Mouse (Mus musculus): ENCODE data around the gene Inpp5b. TPM values are rescaled to one million over a fixed set of nuclear protein-coding genes. Genes with fewer than 3 reads are reported as not detected.
A peak's percentile ranks its signal among the peaks of the same experiment; 100 is the strongest.
"Not testable (repeated sequence)": the region's sequence is repeated elsewhere in the genome, so short reads cannot be mapped to it uniquely, and the experiment has no call there.

The Inpp5b gene
- polyA plus RNA-seq, 1 experiment from 2014 or later: 58.2 TPM

DNA sequence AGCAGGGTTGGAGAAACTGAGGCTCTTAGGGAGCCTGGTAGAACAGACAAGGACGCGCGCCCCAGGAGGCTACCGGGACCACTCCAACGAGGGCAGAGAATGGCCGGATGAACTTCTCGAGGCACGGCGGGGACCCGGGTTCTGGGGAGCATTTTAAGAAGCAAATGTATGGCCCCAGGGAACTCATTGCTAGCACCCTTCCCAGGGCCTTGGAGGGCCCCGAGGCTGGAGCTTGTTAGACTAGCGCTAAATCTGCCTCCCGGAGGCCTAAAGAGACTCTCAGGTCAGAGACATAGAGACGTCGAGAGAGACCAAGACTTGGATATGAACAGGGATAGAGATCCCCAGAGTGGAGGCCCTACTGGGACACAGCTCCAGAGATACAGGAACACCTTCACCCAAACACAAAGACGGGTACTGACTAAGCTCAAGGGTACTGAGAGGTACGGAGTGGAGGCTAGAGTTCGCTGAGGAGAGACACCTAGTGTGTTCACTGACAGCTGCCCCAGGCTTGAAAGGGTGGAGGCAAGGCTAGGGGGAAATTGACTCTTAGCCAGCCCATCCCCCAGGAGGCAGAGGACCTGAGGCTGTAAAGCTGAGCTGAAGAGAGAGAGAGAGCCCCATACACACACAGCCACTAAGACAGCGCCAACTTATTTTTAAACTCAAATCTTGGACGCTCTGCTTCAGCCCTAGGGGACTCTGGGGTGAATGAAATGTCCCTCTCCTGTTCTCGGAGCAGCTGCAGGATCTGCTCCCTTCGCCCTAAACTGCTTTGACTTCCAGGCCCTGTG lies 40.4 kb upstream of the Inpp5b start:
- Histone ChIP-seq H3K27me3 (replicated peaks; ENCODE audit: control insufficient read depth, insufficient read depth, low read length) (no peaks in the 10 kb centered on the region), H3K4me3 (ENCODE audit: low read depth, low read length) (peak overlapping the region; percentile 91), H3K4me1 (replicated peaks; ENCODE audit: control insufficient read depth, insufficient read depth, low read length) (peaks cover 52% of the 10 kb centered on the region), H3K9me3 (ENCODE audit: control insufficient read depth, low read length) (no peaks in the 10 kb centered on the region), H3K27ac (ENCODE audit: low read depth, low read length) (peak overlapping the region; percentile 75), H3K36me3 (ENCODE audit: control insufficient read depth, insufficient read depth, low read length) (no peaks in the 10 kb centered on the region; the same call in 1 of the 2 replicates), H3K9ac (ENCODE audit: low read depth, low read length) (peak overlapping the region; percentile 90), H3K4me2 (peak overlapping the region; percentile 98)
- ATAC-seq (replicated peaks; ENCODE audit: low FRiP score): 0 out of 2 replicates have a peak, but pooled peaks have one; percentile 8
- peak; percentile 62 for DNase-seq (ENCODE audit: low spot score)
- 3% methylated on average over 22 of the region's 22 CpGs for WGBS

DNA sequence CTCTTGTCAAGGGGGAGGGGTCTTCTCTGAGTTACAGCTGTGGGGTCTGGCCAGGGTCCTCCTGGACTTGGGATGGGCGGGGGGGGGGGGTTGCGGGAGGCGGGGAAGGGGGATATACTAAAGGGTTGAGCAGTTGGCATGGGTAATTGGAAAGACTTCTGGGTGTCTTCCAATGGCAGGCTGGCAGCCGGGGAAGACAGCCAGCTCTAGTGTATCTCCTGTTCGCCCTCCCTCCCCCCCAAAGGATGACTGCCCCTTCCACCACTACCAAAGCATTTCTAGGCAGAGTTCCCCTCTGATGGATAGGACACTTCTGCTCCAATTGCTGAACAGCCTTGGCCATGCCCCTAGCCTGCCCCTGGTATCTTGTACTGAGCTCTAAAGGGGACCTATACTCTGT lies 39.7 kb upstream of the Inpp5b start:
- ATAC-seq (replicated peaks; ENCODE audit: low FRiP score) (no peak), DNase-seq (ENCODE audit: low spot score) (no peak)
- WGBS: 58% methylated on average over 5 of the region's 5 CpGs
- H3K4me3 ChIP-seq (ENCODE audit: low read depth, low read length): peak overlapping the region; percentile 91
- no peaks in the 10 kb centered on the region for H3K9me3 ChIP-seq (ENCODE audit: control insufficient read depth, low read length)
- H3K9ac ChIP-seq (ENCODE audit: low read depth, low read length): peak overlapping the region; percentile 90
- no peaks in the 10 kb centered on the region; the same call in 1 of the 2 replicates for H3K36me3 ChIP-seq (ENCODE audit: control insufficient read depth, insufficient read depth, low read length)
- H3K4me1 ChIP-seq (replicated peaks; ENCODE audit: control insufficient read depth, insufficient read depth, low read length): peaks cover 50% of the 10 kb centered on the region
- H3K27me3 ChIP-seq (replicated peaks; ENCODE audit: control insufficient read depth, insufficient read depth, low read length): no peaks in the 10 kb centered on the region
- peak overlapping the region; percentile 11; the same call in 1 of the 2 replicates for H3K27ac ChIP-seq (ENCODE audit: low read depth, low read length)
- H3K4me2 ChIP-seq: peak overlapping the region; percentile 98

DNA sequence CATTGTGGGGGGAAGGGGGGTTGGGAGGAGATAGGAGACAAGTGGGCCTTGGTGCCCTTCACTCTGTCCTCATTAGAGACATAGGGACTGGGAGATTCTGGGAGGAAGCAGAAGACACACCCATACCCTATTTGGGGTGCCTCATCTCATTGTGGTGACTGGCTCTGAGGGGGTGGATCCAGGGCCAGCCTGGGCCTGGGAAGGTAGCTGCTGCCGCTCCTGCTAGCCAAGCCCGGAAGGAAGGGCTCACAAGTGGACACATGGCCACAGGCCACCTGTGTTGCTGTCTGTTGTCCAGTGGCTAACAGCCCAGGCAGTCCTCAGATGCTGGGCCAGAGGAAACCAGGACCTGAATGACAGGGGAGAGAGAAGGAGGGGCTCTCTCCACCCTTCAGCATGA lies 38.2 kb upstream of the Inpp5b start:
- Histone ChIP-seq H3K4me2 (peak overlapping the region; percentile 47), H3K27ac (ENCODE audit: low read depth, low read length) (peak overlapping the region; percentile 73), H3K4me3 (ENCODE audit: low read depth, low read length) (peak overlapping the region; percentile 27; the same call in 1 of the 2 replicates), H3K9ac (ENCODE audit: low read depth, low read length) (peak overlapping the region; percentile 43), H3K4me1 (replicated peaks; ENCODE audit: control insufficient read depth, insufficient read depth, low read length) (peaks cover 52% of the 10 kb centered on the region), H3K36me3 (ENCODE audit: control insufficient read depth, insufficient read depth, low read length) (no peaks in the 10 kb centered on the region; the same call in 1 of the 2 replicates), H3K27me3 (replicated peaks; ENCODE audit: control insufficient read depth, insufficient read depth, low read length) (no peaks in the 10 kb centered on the region), H3K9me3 (ENCODE audit: control insufficient read depth, low read length) (no peaks in the 10 kb centered on the region)
- no peak for DNase-seq (ENCODE audit: low spot score)
- ATAC-seq (replicated peaks; ENCODE audit: low FRiP score): no peak
- 24% methylated on average over 2 of the region's 2 CpGs for WGBS

DNA sequence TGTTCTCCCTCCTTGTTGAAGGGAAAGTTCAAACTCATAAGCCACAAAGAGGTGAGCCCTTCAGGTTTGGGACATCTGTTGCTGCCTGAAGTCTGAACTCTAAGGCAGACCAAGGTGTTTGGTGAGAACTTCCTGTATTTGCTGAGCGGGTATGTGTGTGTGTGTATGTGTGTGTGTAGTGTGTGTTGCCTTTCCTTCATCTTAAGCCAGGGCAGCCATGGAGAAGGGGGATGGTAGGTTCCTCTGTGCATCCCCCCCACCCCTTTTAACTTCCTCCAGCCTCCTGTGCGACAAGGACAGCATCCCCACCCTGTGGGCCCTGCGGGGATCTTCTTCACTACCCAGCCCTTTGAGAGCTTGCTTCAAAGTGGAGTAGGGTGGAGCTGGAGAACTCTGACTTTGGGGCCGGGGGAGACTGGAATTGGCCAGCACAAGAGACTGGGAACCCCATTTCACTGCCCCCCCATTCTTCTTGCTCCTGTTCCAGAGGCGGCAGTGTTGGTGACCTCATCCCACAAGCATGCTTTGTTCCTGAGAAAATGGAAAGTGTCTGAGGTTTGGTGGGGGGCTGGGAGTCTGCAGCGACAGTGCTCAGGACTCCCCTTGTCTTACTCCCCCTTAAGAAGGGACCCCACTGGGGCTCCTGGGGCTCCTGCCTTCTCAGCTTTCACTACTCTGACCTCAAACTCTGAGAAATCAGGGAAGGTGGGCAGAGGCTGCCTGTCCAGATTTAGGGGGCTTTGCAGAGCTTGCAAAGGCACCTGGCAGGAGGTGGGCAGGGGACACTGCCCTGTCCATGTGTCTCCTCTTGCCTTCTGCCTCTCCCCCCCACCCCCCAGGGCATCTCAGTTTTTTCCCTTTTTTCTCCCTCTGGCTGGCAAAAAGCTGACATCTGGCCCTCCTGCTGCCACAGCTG lies 37.5 kb upstream of the Inpp5b start:
- no peaks in the 10 kb centered on the region for H3K9me3 ChIP-seq (ENCODE audit: control insufficient read depth, low read length)
- DNase-seq (ENCODE audit: low spot score) (no peak), ATAC-seq (replicated peaks; ENCODE audit: low FRiP score) (no peak)
- peaks cover 58% of the 10 kb centered on the region for H3K4me1 ChIP-seq (replicated peaks; ENCODE audit: control insufficient read depth, insufficient read depth, low read length)
- H3K9ac ChIP-seq (ENCODE audit: low read depth, low read length): peak overlapping the region; percentile 43
- peak overlapping the region; percentile 47 for H3K4me2 ChIP-seq
- peak overlapping the region; percentile 73 for H3K27ac ChIP-seq (ENCODE audit: low read depth, low read length)
- no peaks in the 10 kb centered on the region; the same call in 1 of the 2 replicates for H3K36me3 ChIP-seq (ENCODE audit: control insufficient read depth, insufficient read depth, low read length)
- peak overlapping the region; percentile 27 for H3K4me3 ChIP-seq (ENCODE audit: low read depth, low read length)
- 14% methylated on average over 6 of the region's 6 CpGs for WGBS
- no peaks in the 10 kb centered on the region for H3K27me3 ChIP-seq (replicated peaks; ENCODE audit: control insufficient read depth, insufficient read depth, low read length)

- H3K9me3 ChIP-seq (ENCODE audit: control insufficient read depth, low read length): no peaks in the 10 kb centered on the region
- DNase-seq (ENCODE audit: low spot score) (no peak), ATAC-seq (replicated peaks; ENCODE audit: low FRiP score) (no peak)
- H3K27me3 ChIP-seq (replicated peaks; ENCODE audit: control insufficient read depth, insufficient read depth, low read length): no peaks in the 10 kb centered on the region
- peak overlapping the region; percentile 73 for H3K27ac ChIP-seq (ENCODE audit: low read depth, low read length)
- no peak overlapping the region for H3K9ac ChIP-seq (ENCODE audit: low read depth, low read length)
- WGBS: 14% methylated on average over 11 of the region's 11 CpGs
- peaks cover 60% of the 10 kb centered on the region for H3K4me1 ChIP-seq (replicated peaks; ENCODE audit: control insufficient read depth, insufficient read depth, low read length)
- H3K4me3 ChIP-seq (ENCODE audit: low read depth, low read length): no peak overlapping the region
- no peaks in the 10 kb centered on the region; the same call in 1 of the 2 replicates for H3K36me3 ChIP-seq (ENCODE audit: control insufficient read depth, insufficient read depth, low read length)
- peak overlapping the region; percentile 47 for H3K4me2 ChIP-seq
These were observed 36.7 kb upstream of the Inpp5b start for GRCm38 (mm10) chr4:124704797-124705474.

- H3K4me2 ChIP-seq: peak overlapping the region; percentile 47; the same call in 1 of the 2 replicates
- no peaks in the 10 kb centered on the region for H3K27me3 ChIP-seq (replicated peaks; ENCODE audit: control insufficient read depth, insufficient read depth, low read length)
- H3K9ac ChIP-seq (ENCODE audit: low read depth, low read length): no peak overlapping the region
- DNase-seq (ENCODE audit: low spot score) (no peak), ATAC-seq (replicated peaks; ENCODE audit: low FRiP score) (no peak)
- WGBS: 74% methylated on average over 23 of the region's 23 CpGs
- peak overlapping the region; percentile 23; the same call in 1 of the 2 replicates for H3K27ac ChIP-seq (ENCODE audit: low read depth, low read length)
- H3K36me3 ChIP-seq (ENCODE audit: control insufficient read depth, insufficient read depth, low read length): no peaks in the 10 kb centered on the region; the same call in 1 of the 2 replicates
- peaks cover 63% of the 10 kb centered on the region for H3K4me1 ChIP-seq (replicated peaks; ENCODE audit: control insufficient read depth, insufficient read depth, low read length)
- H3K9me3 ChIP-seq (ENCODE audit: control insufficient read depth, low read length): no peaks in the 10 kb centered on the region
- H3K4me3 ChIP-seq (ENCODE audit: low read depth, low read length): no peak overlapping the region
These were observed 35.9 kb upstream of the Inpp5b start for GRCm38 (mm10) chr4:124705661-124706269.

DNA sequence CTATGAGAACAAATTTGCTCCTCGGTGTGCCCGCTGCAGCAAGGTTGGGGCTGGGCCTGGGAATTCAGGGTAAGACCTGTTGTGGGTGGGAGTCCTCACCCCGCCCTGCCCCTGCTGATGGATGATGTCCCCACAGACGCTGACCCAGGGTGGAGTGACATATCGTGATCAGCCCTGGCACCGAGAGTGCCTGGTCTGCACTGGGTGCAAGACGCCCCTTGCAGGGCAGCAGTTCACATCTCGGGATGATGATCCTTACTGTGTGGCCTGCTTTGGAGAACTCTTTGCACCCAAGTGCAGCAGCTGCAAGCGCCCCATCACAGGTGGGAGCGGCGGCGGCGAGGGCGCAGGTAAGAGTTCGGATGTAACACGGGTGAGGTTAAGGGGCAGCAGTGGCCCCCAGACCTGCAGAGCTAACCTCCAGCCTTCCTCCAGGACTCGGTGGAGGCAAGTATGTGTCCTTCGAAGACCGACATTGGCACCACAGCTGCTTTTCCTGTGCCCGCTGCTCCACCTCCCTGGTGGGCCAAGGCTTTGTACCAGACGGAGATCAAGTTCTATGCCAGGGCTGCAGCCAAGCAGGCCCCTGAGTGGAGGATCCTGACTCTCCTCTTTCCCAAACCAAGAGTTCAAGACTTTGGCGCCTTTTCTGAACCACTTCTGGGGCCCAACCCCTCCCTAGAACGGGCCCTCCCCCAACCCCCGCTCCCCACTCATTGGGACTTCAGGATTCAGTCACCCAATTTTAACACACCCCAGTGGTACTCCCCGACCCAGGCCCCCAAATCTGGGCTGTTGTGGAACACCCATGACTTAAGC lies 34.1 kb upstream of the Inpp5b start:
- not testable (repeated sequence) for DNase-seq (ENCODE audit: low spot score); H3K4me2 ChIP-seq; ATAC-seq (replicated peaks; ENCODE audit: low FRiP score); H3K27ac ChIP-seq (ENCODE audit: low read depth, low read length); H3K9ac ChIP-seq (ENCODE audit: low read depth, low read length); H3K36me3 ChIP-seq (ENCODE audit: control insufficient read depth, insufficient read depth, low read length); H3K27me3 ChIP-seq (replicated peaks; ENCODE audit: control insufficient read depth, insufficient read depth, low read length); H3K4me3 ChIP-seq (ENCODE audit: low read depth, low read length); H3K9me3 ChIP-seq (ENCODE audit: control insufficient read depth, low read length)
- WGBS: 87% methylated on average over 25 of the region's 25 CpGs
- peaks cover 55% of the 10 kb centered on the region for H3K4me1 ChIP-seq (replicated peaks; ENCODE audit: control insufficient read depth, insufficient read depth, low read length)
